Mouse (Mus musculus) heart, embryonic 13.5 days (tissue): ENCODE results near the gene Dcps. TPM values are rescaled to one million over a fixed set of nuclear protein-coding genes. Genes with fewer than 3 reads are reported as not detected.

ENCODE experiments used
- ATAC-seq: fragments of 200-750 bp; cut with Nextera tagmentation; 2 replicates; pipeline ENCODE4 v1.8.0; 2017; ENCODE audit warnings: moderate TSS enrichment; ENCODE audit not compliant: insufficient number of reproducible peaks, low FRiP score, low TSS enrichment; ENCODE audit errors: extremely low read depth
- H3K27ac ChIP-seq: fragments of 300-500 bp; sonication (generic); replicated peaks from 2 replicates; pipeline ENCODE4 v1.5.1; 2015; ENCODE audit warnings: moderate library complexity, mild to moderate bottlenecking, inconsistent platforms
- H3K27me3 ChIP-seq: fragments of 300-500 bp; sonication (generic); replicated peaks from 2 replicates; pipeline ENCODE4 v1.6.1; 2015; ENCODE audit warnings: mild to moderate bottlenecking, inconsistent platforms
- H3K36me3 ChIP-seq: fragments of 300-500 bp; sonication (generic); 2 replicates; pipeline ENCODE4 v1.6.1; 2015; ENCODE audit warnings: mild to moderate bottlenecking, inconsistent platforms
- H3K4me1 ChIP-seq: fragments of 300-500 bp; sonication (generic); 2 replicates; pipeline ENCODE4 v1.6.1; 2015; ENCODE audit warnings: inconsistent platforms
- H3K4me2 ChIP-seq: fragments of 300-500 bp; sonication (generic); 2 replicates; pipeline ENCODE4 v1.6.1; 2015; ENCODE audit warnings: inconsistent platforms, mild to moderate bottlenecking, moderate library complexity
- H3K4me3 ChIP-seq: fragments of 300-500 bp; sonication (generic); 2 replicates; pipeline ENCODE4 v1.5.1; 2015; ENCODE audit warnings: moderate library complexity, mild to moderate bottlenecking, inconsistent platforms
- H3K9ac ChIP-seq: fragments of 300-500 bp; sonication (generic); 2 replicates; pipeline ENCODE4 v1.6.1; 2015; ENCODE audit warnings: inconsistent platforms, mild to moderate bottlenecking, moderate library complexity
- H3K9me3 ChIP-seq: fragments of 300-500 bp; sonication (generic); 2 replicates; pipeline ENCODE4 v1.6.1; 2016; ENCODE audit warnings: inconsistent platforms
- WGBS: fragments of 180-500 bp; shearing (Covaris S2); methylation state at CpG from one replicate; pipeline ENCODE4 v1.1.7; 2015; ENCODE audit warnings: mixed read lengths; 5-methylcytosine and 5-hydroxymethylcytosine counted together
- polyA plus RNA-seq: library from polyadenylated mRNA; unstranded; fragments of >200 nt; fragmentation: Nextera tagmentation; extraction: Ambion mirVana; gene quantifications from 2 replicates; pipeline ENCODE4 v1.2.1, GENCODE M21; 2015

Dcps gene
- polyA plus RNA-seq, 1 experiment from 2014 or later: 60.0 TPM

DNA sequence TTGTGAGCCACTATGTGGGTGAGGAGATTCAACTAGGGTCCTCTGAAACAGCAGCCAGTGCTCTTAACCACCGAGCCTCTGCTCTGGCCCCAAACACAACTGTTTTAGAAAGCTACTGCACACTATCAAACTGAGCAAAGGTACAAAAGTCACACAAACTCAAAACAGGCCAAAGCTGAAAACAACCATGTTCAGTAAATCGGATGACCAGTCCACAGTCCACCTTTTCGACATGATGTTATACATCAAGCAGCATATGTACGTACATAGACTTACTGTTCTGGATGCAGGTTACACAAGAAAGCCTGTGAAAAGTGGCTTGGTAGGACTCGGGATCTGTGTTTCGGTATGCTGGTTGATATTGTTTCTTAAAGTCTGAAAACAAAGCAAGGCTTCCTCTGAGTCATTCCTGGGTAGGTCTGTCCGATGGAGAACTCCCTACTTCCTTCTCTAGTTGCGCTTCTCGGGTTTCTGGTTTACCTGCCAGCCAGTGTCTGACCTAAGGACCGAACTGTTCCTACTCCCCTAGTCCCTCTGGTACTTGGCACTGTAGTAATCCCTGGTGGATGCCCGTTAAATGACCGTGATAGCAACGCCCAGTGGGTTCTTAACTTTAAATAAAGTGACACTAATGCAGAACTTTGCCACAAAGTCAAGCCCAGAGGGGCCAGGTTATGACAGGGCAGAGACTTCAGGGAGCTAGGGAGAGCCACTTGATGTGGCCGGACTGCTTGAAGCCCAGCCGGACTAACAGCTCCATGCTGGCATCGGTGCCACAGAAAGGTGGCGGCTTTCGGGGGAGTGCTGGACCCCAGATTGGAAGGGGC, 23.3 kb upstream of the Dcps start:
- peaks cover 24% of the 10 kb centered on the region for H3K4me1 ChIP-seq
- WGBS: 22% methylated on average over 18 of the region's 18 CpGs
- no peaks in the 10 kb centered on the region for H3K9me3 ChIP-seq
- H3K4me3 ChIP-seq: peak overlapping the region; percentile 75
- H3K27me3 ChIP-seq: no peaks in the 10 kb centered on the region
- H3K27ac ChIP-seq: peak overlapping the region; percentile 46
- peak; percentile 41; the same call in 1 of the 2 replicates for ATAC-seq
- peaks cover 7% of the 10 kb centered on the region for H3K36me3 ChIP-seq
- H3K4me2 ChIP-seq: peak overlapping the region; percentile 88
- peak overlapping the region; percentile 89 for H3K9ac ChIP-seq

DNA sequence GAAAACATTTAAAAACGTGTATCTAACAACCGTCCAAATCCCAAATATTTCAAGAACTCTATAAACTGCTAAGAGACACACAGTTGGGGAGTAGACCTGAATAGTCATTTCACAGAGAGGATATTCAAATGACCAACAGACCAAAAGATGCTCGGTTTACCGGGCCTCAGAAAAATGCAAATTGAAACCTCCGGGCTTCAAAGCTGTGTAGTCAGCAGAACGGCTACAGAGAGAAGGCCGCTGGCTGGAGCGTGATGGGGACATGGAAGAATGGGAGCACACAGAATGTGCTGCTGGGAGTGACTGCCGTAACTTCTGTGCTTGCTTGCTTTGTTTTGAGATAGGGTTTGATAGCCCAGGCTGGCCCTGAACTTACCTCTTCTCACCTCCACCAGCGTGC, 22.5 kb upstream of the Dcps start:
- no peak for ATAC-seq
- H3K9ac ChIP-seq: no peak overlapping the region
- no peak overlapping the region for H3K27ac ChIP-seq
- H3K4me2 ChIP-seq: 0 out of 2 replicates have a peak overlapping the region, but pooled peaks have one; percentile 88
- no peaks in the 10 kb centered on the region for H3K9me3 ChIP-seq
- H3K36me3 ChIP-seq: no peaks in the 10 kb centered on the region
- no peaks in the 10 kb centered on the region for H3K27me3 ChIP-seq
- no peak overlapping the region for H3K4me3 ChIP-seq
- H3K4me1 ChIP-seq: peaks cover 23% of the 10 kb centered on the region
- 79% methylated on average over 10 of the region's 10 CpGs for WGBS

DNA sequence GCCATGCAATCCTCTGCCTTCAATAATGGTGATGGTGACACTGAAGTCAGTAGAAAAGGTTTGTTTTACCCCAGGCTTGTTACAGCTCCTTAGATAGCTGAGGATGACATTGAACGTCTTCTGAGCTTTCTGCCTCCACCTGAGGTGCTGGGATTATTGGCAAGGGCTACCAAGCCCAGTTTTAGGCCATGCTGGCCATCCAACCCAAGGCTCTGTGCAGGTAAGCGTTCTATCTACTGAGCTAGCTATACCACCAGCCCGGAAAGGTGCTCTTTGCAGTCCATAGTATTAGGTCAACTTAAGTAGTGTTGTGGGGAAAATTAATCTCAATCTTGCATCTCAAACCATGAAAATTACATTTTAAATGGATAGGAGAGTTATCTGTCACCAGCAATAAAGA, 21.8 kb upstream of the Dcps start:
- Histone ChIP-seq H3K4me2 (no peak overlapping the region), H3K9me3 (no peaks in the 10 kb centered on the region), H3K27me3 (no peaks in the 10 kb centered on the region), H3K36me3 (no peaks in the 10 kb centered on the region), H3K4me1 (peaks cover 19% of the 10 kb centered on the region), H3K27ac (no peak overlapping the region), H3K9ac (no peak overlapping the region), H3K4me3 (no peak overlapping the region)
- ATAC-seq: no peak
- 79% methylated on average over 3 of the region's 3 CpGs for WGBS

DNA sequence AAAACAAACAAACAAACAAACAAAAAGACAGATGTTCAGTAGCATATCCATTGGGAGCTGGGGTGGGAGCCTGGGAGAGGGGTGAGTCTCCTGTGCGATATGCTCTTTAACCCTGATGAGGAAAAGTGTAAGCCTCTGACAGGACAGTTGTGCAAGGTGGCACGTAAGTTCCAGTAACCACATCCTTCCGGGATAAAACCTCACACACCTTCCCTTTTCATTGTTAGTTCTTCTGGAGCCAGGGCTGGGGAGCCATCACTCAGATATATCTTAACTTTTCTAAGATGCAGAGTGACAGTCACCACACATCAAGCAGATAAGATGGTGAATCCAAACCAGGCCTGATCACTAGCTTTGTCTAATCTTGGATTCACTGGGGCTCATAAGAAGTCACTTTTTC, 18.2 kb upstream of the Dcps start:
- Histone ChIP-seq H3K36me3 (peaks cover 27% of the 10 kb centered on the region), H3K4me3 (no peak overlapping the region), H3K27ac (no peak overlapping the region), H3K9me3 (no peaks in the 10 kb centered on the region), H3K27me3 (no peaks in the 10 kb centered on the region), H3K4me2 (no peak overlapping the region), H3K4me1 (peaks cover 7% of the 10 kb centered on the region; the same call in 1 of the 2 replicates), H3K9ac (no peak overlapping the region)
- ATAC-seq: no peak
- 81% methylated on average over 3 of the region's 3 CpGs for WGBS

DNA sequence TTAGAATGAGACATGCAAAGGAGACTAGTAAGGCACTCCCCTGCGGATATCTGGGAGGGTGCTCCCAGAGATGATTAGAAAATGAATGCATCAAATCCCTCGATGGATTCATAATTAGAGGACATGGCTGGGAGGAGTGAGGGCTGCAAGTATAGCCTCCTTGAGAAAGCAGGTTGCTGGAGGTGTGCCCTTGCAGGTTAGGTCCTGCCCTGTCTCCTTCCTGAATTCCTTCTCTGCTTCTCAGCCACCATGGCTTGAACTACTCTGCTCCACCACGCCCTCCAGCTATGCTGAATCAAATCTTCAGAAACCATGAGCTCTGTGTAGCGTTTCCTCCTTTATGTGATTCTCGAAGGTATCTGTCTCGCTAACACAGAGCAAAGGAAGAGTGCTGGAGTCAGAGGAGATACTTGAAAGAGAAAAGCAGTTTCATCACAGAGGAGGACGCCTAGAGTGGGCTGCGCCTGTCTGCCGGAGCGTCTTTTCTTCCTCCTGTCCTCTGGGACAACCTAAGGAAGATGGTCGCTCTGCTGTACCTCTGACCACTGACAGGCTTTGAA, 17.2 kb upstream of the Dcps start:
- 74% methylated on average over 11 of the region's 11 CpGs for WGBS
- ATAC-seq: no peak
- Histone ChIP-seq H3K9me3 (no peaks in the 10 kb centered on the region), H3K4me1 (no peaks in the 10 kb centered on the region), H3K4me2 (no peak overlapping the region), H3K27me3 (no peaks in the 10 kb centered on the region), H3K36me3 (peaks cover 37% of the 10 kb centered on the region), H3K27ac (no peak overlapping the region), H3K4me3 (no peak overlapping the region), H3K9ac (no peak overlapping the region)

DNA sequence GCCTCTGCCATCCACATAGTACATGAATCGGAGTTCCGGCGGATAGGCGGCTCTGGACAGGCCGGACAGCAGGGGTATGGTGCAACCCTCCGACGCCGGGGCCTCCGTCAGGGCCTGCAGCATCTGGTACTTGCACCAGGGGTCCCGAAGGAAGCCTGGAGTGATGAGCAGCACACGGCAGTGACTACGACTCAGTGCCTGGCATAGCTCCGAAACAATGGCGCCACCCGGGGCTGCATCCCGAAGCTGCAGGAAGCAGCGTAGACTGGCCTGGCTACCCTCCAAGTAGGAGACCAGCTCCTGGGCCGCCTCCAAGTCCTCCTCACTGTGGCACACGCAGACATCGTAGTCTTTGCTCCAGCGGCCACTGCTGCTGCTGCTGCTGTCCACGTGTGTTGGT, 12.8 kb upstream of the Dcps start:
- Histone ChIP-seq H3K9ac (no peak overlapping the region), H3K9me3 (no peaks in the 10 kb centered on the region), H3K27me3 (no peaks in the 10 kb centered on the region), H3K4me3 (no peak overlapping the region), H3K36me3 (peaks cover 57% of the 10 kb centered on the region), H3K4me1 (no peaks in the 10 kb centered on the region), H3K4me2 (no peak overlapping the region), H3K27ac (no peak overlapping the region)
- ATAC-seq: peak; percentile 57
- 70% methylated on average over 22 of the region's 22 CpGs for WGBS

DNA sequence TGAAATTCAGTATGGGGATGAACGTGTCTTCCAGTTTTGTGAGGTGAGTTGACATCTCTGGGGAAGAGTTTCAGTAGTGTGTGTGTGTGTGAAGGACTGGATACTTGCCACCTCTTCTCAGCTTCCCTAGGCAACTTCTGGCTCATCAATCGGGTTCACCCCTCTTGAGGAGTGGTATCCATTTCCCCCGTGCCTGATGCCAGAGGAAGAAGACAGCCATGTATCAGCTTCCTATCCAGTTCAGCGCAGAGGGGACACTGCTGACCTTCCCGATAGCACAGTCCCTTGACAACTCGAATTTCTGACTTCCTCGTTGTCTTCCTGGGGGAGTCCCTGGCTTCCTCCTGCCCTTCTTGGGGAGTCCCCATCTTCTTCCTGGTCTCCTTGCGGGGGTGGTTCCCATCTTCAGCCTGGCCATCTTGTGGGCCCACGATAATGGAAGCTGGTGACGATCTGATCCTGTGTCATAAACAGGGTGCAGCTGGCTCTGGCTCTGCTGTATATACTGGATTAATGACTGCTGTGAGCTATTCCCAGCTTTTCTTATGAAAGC, 11.6 kb upstream of the Dcps start:
- WGBS: 80% methylated on average over 10 of the region's 10 CpGs
- H3K27me3 ChIP-seq: no peaks in the 10 kb centered on the region
- H3K9ac ChIP-seq: no peak overlapping the region
- H3K4me2 ChIP-seq: no peak overlapping the region
- ATAC-seq: no peak
- no peaks in the 10 kb centered on the region for H3K4me1 ChIP-seq
- no peaks in the 10 kb centered on the region for H3K9me3 ChIP-seq
- no peak overlapping the region for H3K4me3 ChIP-seq
- H3K36me3 ChIP-seq: peaks cover 57% of the 10 kb centered on the region
- no peak overlapping the region for H3K27ac ChIP-seq

DNA sequence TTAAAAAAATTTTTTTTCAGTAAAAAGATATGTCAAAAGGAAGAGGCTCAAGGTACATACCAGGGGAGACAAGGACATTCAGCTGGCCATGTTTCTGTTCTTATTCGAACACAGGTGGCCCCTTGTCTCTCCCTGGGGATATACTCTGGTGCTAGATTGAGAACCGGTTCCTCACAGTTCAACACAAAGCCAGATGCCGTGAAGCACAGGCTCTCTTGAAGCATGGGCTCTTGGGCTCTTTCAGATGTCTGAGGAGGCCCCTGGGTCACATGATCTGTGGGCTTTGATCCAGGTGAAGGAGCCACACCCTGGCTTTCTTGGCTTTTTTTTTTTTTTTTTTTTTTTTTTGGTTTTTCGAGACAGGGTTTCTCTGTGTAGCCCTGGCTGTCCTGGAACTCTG, 10.6 kb upstream of the Dcps start:
- H3K27me3 ChIP-seq: no peaks in the 10 kb centered on the region
- no peaks in the 10 kb centered on the region for H3K9me3 ChIP-seq
- H3K9ac ChIP-seq: no peak overlapping the region
- WGBS: 71% methylated on average over 4 of the region's 4 CpGs
- no peak overlapping the region for H3K4me3 ChIP-seq
- no peak for ATAC-seq
- peaks cover 54% of the 10 kb centered on the region for H3K36me3 ChIP-seq
- H3K4me1 ChIP-seq: no peaks in the 10 kb centered on the region
- H3K27ac ChIP-seq: no peak overlapping the region
- H3K4me2 ChIP-seq: no peak overlapping the region

DNA sequence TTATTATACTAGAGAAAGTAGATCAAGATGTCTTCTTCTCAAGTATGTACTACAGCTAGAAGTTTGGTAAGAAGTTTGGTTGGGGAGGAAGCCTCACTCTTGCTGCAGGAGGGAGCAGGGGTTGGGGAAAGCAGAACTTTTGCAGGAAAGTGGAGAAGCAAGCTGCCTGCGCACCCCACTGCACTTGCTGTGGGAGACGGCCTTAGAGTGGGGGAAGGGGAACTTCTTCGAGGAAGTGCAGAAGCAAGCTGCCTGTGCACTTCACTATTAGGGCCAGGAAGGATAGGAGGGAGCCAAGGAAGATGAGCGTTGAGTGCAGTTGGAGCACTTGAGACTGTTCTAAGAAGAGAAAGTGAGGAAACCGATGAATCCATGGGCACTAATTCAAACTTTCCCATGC, 7.5 kb upstream of the Dcps start:
- Histone ChIP-seq H3K4me1 (no peaks in the 10 kb centered on the region), H3K36me3 (peaks cover 23% of the 10 kb centered on the region), H3K4me2 (no peak overlapping the region), H3K27ac (no peak overlapping the region), H3K4me3 (no peak overlapping the region), H3K9me3 (no peaks in the 10 kb centered on the region), H3K9ac (no peak overlapping the region), H3K27me3 (no peaks in the 10 kb centered on the region)
- WGBS: 61% methylated on average over 5 of the region's 5 CpGs
- ATAC-seq: no peak

DNA sequence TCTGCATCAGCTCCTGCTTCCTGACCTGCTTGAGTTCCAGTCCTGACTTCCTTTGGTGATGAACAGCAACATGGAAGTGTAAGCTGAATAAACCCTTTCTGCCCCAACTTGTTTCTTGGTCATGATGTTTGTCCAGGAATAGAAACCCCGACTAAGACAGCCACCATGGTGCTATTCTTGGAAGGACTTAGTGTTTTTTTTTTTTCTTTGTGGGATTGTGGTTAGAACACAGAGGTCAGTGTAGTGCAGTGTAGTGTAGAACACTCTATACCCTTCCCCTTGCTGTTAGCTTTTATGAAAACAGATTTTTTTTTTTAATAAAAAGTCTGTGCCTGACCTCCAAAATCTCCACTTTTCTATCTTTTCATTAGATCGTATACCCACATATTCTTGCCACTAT, 7.0 kb upstream of the Dcps start:
- no peak overlapping the region for H3K4me3 ChIP-seq
- H3K9ac ChIP-seq: no peak overlapping the region
- H3K27ac ChIP-seq: no peak overlapping the region
- H3K4me1 ChIP-seq: no peaks in the 10 kb centered on the region
- no peak overlapping the region for H3K4me2 ChIP-seq
- H3K36me3 ChIP-seq: peaks cover 18% of the 10 kb centered on the region
- no peaks in the 10 kb centered on the region for H3K9me3 ChIP-seq
- ATAC-seq: no peak
- no peaks in the 10 kb centered on the region for H3K27me3 ChIP-seq
- 68% methylated on average over 2 of the region's 2 CpGs for WGBS

DNA sequence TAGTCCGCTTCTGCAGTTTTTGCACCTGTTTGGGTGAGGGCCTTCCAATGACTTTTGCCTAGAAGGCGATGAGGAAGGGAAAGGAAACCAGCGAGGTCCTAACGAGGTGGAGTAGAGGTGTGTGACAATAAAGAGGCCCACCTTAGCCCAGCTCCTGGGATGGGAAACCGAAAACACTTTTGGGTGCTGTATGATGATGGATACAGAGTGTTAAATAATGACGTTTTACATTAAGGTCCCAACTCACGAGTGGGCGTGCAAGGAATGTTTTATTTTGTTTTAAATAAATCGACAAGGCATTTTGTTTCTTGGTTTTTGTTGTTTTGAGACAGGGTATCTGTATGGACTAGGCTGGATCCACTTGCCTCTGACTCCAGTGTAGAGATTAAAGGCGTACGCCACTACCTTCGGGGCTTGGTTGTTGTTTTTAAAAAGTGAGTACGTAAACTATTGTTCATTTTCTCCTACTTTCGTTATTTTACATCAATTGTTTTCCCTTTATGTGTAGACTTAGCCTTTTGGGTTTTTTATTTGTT, 331 bp upstream of the Dcps start:
- 43% methylated on average over 14 of the region's 14 CpGs for WGBS
- H3K27ac ChIP-seq: no peak overlapping the region
- H3K27me3 ChIP-seq: no peaks in the 10 kb centered on the region

More for the DNA sequence above, 331 bp upstream of the Dcps start:
- Histone ChIP-seq H3K9me3 (no peaks in the 10 kb centered on the region), H3K4me1 (peaks cover 15% of the 10 kb centered on the region), H3K4me2 (peak overlapping the region; percentile 94), H3K9ac (peak overlapping the region; percentile 83), H3K4me3 (peak overlapping the region; percentile 69), H3K36me3 (no peaks in the 10 kb centered on the region; the same call in 1 of the 2 replicates)
- ATAC-seq: no peak
